Mouse (Mus musculus) limb, embryonic 12.5 days (tissue): ENCODE data around the gene Myo1h. TPM values are rescaled to one million over a fixed set of nuclear protein-coding genes. Genes with fewer than 3 reads are reported as not detected.

Source experiments
- ATAC-seq: fragments of 200-750 bp; cut with Nextera tagmentation; 2 replicates; pipeline ENCODE4 v1.8.0; 2017; ENCODE audit warnings: low read depth, moderate TSS enrichment; ENCODE audit not compliant: insufficient number of reproducible peaks, insufficient read depth, low FRiP score, low TSS enrichment
- H3K27ac ChIP-seq: fragments of 300-500 bp; sonication (generic); 2 replicates; pipeline ENCODE4 v1.5.1; 2016; ENCODE audit warnings: mild to moderate bottlenecking, moderate library complexity
- H3K27me3 ChIP-seq: fragments of 300-500 bp; sonication (generic); 2 replicates; pipeline ENCODE4 v1.6.1; 2016; ENCODE audit warnings: mild to moderate bottlenecking, moderate library complexity
- H3K36me3 ChIP-seq: fragments of 300-500 bp; sonication (generic); 2 replicates; pipeline ENCODE4 v1.6.1; 2016; ENCODE audit warnings: mild to moderate bottlenecking, moderate library complexity
- H3K4me1 ChIP-seq: fragments of 300-500 bp; sonication (generic); replicated peaks from 2 replicates; pipeline ENCODE4 v1.6.1; 2016
- H3K4me2 ChIP-seq: fragments of 300-500 bp; sonication (generic); 2 replicates; pipeline ENCODE4 v1.6.1; 2016; ENCODE audit warnings: mild to moderate bottlenecking, moderate library complexity
- H3K4me3 ChIP-seq: fragments of 300-500 bp; sonication (generic); replicated peaks from 2 replicates; pipeline ENCODE4 v1.5.1; 2016; ENCODE audit warnings: mild to moderate bottlenecking
- H3K9ac ChIP-seq: fragments of 300-500 bp; sonication (generic); replicated peaks from 2 replicates; pipeline ENCODE4 v1.6.1; 2016; ENCODE audit warnings: mild to moderate bottlenecking, moderate library complexity
- H3K9me3 ChIP-seq: fragments of 300-500 bp; sonication (generic); 2 replicates; pipeline ENCODE4 v1.6.1; 2016; ENCODE audit warnings: mild to moderate bottlenecking, moderate library complexity
- WGBS: fragments of 180-500 bp; shearing (Covaris S2); methylation state at CpG from one replicate; pipeline ENCODE4 v1.1.7; 2016; 5-methylcytosine and 5-hydroxymethylcytosine counted together
- polyA plus RNA-seq: library from polyadenylated mRNA; unstranded; fragments of >200 nt; fragmentation: Nextera tagmentation; extraction: Ambion mirVana; gene quantifications from 2 replicates; pipeline ENCODE4 v1.2.1, GENCODE M21; 2016

Myo1h gene
- 0.93 and 0.99 TPM in 2 replicates for polyA plus RNA-seq

GRCm38 (mm10) chr5:114288874-114289273 is at the start of gene Myo1h:
TSS of gene Myo1h (plus strand) at chr5:114289166.
- no peak for ATAC-seq
- Histone ChIP-seq H3K9ac (no peak within 1 kb of the TSS), H3K4me2 (0 out of 2 replicates have a peak within 1 kb of the TSS, but pooled peaks have one; percentile 4), H3K27ac (no peak within 1 kb of the TSS), H3K4me1 (peaks cover 23% of the 10 kb centered on the region), H3K36me3 (no peaks in the 10 kb centered on the region), H3K27me3 (peaks cover 17% of the 10 kb centered on the region), H3K4me3 (no peak within 1 kb of the TSS), H3K9me3 (no peaks in the 10 kb centered on the region)
- WGBS = 34% methylated on average over 13 of the region's 13 CpGs

GRCm38 (mm10) chr5:114239737-114240136 is 49.2 kb upstream of the Myo1h start:
- H3K4me2 ChIP-seq = no peak overlapping the region
- no peak overlapping the region for H3K9ac ChIP-seq
- WGBS = 49% methylated on average over 14 of the region's 14 CpGs
- H3K27ac ChIP-seq = no peak overlapping the region
- ATAC-seq = no peak
- no peaks in the 10 kb centered on the region for H3K36me3 ChIP-seq
- H3K9me3 ChIP-seq = no peaks in the 10 kb centered on the region
- H3K4me3 ChIP-seq = no peak overlapping the region
- H3K27me3 ChIP-seq = peaks cover 3% of the 10 kb centered on the region; the same call in 1 of the 2 replicates
- peaks cover 8% of the 10 kb centered on the region; the same call in 1 of the 2 replicates for H3K4me1 ChIP-seq

- Histone ChIP-seq H3K9me3 (no peaks in the 10 kb centered on the region), H3K4me1 (peaks cover 5% of the 10 kb centered on the region; the same call in 1 of the 2 replicates), H3K27me3 (no peaks in the 10 kb centered on the region), H3K4me2 (no peak overlapping the region), H3K36me3 (no peaks in the 10 kb centered on the region), H3K4me3 (no peak overlapping the region), H3K27ac (no peak overlapping the region), H3K9ac (no peak overlapping the region)
- no peak for ATAC-seq
- 82% methylated on average over 7 of the region's 7 CpGs for WGBS
Measured at GRCm38 (mm10) chr5:114246465-114246864, 42.5 kb upstream of the Myo1h start.

GRCm38 (mm10) chr5:114248174-114248589 is 40.8 kb upstream of the Myo1h start:
- no peaks in the 10 kb centered on the region for H3K36me3 ChIP-seq
- ATAC-seq = peak; percentile 50; the same call in 1 of the 2 replicates
- H3K4me2 ChIP-seq = peak overlapping the region; percentile 54
- H3K9me3 ChIP-seq = no peaks in the 10 kb centered on the region
- H3K27me3 ChIP-seq = no peaks in the 10 kb centered on the region
- 19% methylated on average over 14 of the region's 14 CpGs for WGBS
- H3K4me1 ChIP-seq = peaks cover 5% of the 10 kb centered on the region; the same call in 1 of the 2 replicates
- H3K9ac ChIP-seq = peak overlapping the region; percentile 27; the same call in 1 of the 2 replicates
- H3K27ac ChIP-seq = no peak overlapping the region
- peak overlapping the region; percentile 20; the same call in 1 of the 2 replicates for H3K4me3 ChIP-seq

GRCm38 (mm10) chr5:114259495-114259894 is 29.5 kb upstream of the Myo1h start:
- Histone ChIP-seq H3K4me1 (0 out of 2 replicates have a peak, but pooled peaks cover 3% of the 10 kb centered on the region), H3K9ac (no peak overlapping the region), H3K27ac (no peak overlapping the region), H3K4me3 (no peak overlapping the region), H3K9me3 (no peaks in the 10 kb centered on the region), H3K36me3 (no peaks in the 10 kb centered on the region), H3K4me2 (no peak overlapping the region), H3K27me3 (peaks cover 6% of the 10 kb centered on the region; the same call in 1 of the 2 replicates)
- no peak for ATAC-seq
- WGBS = 62% methylated on average over 10 of the region's 10 CpGs

DNA sequence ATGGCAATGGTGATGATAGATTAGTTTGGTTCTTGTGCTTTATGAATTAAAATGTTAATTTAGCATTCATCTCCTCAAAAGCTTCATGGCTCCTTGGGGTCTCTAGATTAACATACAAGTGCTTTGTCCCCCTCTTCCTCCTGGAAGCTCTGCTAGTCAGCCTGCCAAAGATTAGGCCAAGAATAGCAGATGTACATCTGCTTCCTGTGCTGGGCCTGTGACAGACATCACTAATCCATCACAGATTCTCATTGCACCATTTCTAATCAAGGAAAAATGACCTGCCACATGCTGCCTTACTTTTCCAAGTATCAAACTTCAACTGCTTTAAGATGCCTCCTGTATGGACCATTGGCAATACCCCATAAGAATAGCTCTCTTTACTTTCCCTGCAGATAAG is 27.5 kb upstream of the Myo1h start:
- Histone ChIP-seq H3K27me3 (peaks cover 3% of the 10 kb centered on the region; the same call in 1 of the 2 replicates), H3K4me1 (0 out of 2 replicates have a peak, but pooled peaks cover 3% of the 10 kb centered on the region), H3K36me3 (no peaks in the 10 kb centered on the region), H3K9ac (no peak overlapping the region), H3K27ac (no peak overlapping the region), H3K4me3 (no peak overlapping the region), H3K9me3 (no peaks in the 10 kb centered on the region), H3K4me2 (no peak overlapping the region)
- ATAC-seq = no peak

DNA sequence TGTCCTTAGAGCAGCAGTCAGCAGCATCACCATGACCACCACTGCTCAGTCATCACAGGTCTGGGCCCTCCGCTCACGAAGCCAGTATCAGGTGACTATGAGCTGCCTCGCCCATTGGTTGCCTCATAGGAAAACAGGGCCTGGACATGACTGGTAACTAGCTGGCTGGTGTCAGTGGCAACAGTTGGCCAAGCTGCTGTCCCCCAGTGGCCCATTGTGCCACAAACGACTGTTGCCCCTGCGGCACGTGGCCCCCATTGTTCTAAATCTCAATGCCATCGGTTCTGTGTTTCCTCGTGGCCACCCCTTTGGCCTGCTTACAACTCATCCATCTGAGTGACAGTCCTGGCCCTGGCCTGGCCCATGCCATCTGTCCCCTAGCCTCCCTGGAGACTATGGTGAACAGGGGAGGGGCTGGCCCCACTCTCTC is 24.9 kb upstream of the Myo1h start:
- no peak overlapping the region for H3K27ac ChIP-seq
- H3K27me3 ChIP-seq = peaks cover 9% of the 10 kb centered on the region
- no peaks in the 10 kb centered on the region for H3K9me3 ChIP-seq
- H3K4me1 ChIP-seq = 0 out of 2 replicates have a peak, but pooled peaks cover 3% of the 10 kb centered on the region
- no peak for ATAC-seq
- no peak overlapping the region for H3K4me2 ChIP-seq
- 80% methylated on average over 8 of the region's 8 CpGs for WGBS
- no peak overlapping the region for H3K9ac ChIP-seq
- no peak overlapping the region for H3K4me3 ChIP-seq
- H3K36me3 ChIP-seq = no peaks in the 10 kb centered on the region

DNA sequence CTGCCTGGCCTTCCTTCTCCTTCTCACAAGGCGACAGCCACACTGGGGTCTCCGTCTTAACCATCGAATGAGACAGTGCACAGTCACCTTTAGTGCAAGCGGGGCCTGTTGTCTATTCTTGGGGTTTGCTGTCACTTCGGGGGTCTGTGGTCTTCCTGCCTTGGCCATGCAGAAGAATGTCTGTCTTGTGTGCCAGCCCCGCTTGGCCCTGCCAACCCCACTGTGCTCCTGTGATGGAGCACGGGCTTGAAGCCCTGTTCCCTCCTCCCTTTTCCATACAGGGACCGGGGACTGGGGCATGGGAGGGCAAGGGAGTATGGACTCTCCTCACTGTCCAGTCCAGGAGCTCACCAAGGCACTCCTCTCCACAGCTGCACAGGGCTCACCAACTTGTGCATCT is 24.2 kb upstream of the Myo1h start:
- H3K9ac ChIP-seq = no peak overlapping the region
- H3K36me3 ChIP-seq = no peaks in the 10 kb centered on the region
- H3K4me3 ChIP-seq = no peak overlapping the region
- no peaks in the 10 kb centered on the region for H3K9me3 ChIP-seq
- H3K27me3 ChIP-seq = peaks cover 17% of the 10 kb centered on the region
- no peak overlapping the region for H3K27ac ChIP-seq
- H3K4me2 ChIP-seq = no peak overlapping the region
- 0 out of 2 replicates have a peak, but pooled peaks cover 2% of the 10 kb centered on the region for H3K4me1 ChIP-seq
- 89% methylated on average over 8 of the region's 8 CpGs for WGBS
- no peak for ATAC-seq

DNA sequence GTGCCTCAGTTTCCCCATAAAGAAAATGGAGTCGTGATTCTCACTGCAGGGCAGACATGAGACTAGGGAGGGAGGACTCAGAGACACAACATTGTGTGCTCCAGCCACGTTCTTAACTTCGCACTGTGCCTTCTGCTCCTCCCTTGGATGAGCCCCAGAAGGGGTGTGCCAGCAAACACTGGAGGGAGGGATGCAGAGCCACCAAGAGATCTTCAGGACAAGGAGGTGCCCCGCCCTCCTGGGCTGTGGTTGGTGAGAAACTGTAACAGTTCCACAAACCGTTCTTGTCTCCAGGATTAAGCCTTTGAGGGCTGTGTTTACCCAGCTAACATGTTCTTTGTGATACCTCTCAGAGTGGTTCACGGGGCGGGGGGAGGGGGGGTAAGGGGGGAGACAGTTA is 20.3 kb upstream of the Myo1h start:
- Histone ChIP-seq H3K27me3 (peaks cover 55% of the 10 kb centered on the region), H3K4me2 (no peak overlapping the region), H3K36me3 (no peaks in the 10 kb centered on the region), H3K9me3 (no peaks in the 10 kb centered on the region), H3K4me1 (peaks cover 12% of the 10 kb centered on the region), H3K9ac (no peak overlapping the region), H3K27ac (no peak overlapping the region), H3K4me3 (no peak overlapping the region)
- WGBS = 49% methylated on average over 7 of the region's 7 CpGs
- ATAC-seq = no peak

- Histone ChIP-seq H3K4me2 (no peak overlapping the region), H3K36me3 (no peaks in the 10 kb centered on the region), H3K9ac (no peak overlapping the region), H3K9me3 (no peaks in the 10 kb centered on the region), H3K27me3 (peaks cover 64% of the 10 kb centered on the region), H3K4me3 (no peak overlapping the region), H3K4me1 (peaks cover 20% of the 10 kb centered on the region), H3K27ac (no peak overlapping the region)
- no peak for ATAC-seq
- 66% methylated on average over 7 of the region's 7 CpGs for WGBS
Measured at GRCm38 (mm10) chr5:114269499-114269898, 19.5 kb upstream of the Myo1h start.

DNA sequence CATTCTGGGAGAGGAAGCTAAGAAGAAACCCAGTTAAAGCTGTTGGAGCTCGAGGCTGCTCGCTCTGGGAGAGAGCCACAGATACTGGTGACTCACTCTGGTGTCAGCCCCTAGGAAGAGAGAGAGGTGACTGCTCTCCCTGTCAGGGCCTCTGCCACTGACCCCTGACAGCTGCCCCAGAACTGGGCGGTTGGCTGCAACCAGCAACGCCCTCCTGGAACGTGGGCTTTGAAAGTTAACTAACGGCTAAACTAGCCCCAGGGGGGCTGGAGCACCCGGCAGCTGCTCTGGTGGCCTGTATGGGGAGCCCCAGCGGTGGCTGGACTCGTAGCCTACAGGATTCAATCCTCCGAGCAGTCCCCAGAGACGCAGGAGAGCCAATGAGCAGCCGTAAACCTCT is 19.0 kb upstream of the Myo1h start:
- no peak overlapping the region for H3K9ac ChIP-seq

More for the DNA sequence above, 19.0 kb upstream of the Myo1h start:
- H3K27me3 ChIP-seq = peaks cover 69% of the 10 kb centered on the region
- no peak for ATAC-seq
- peak overlapping the region; percentile 10; the same call in 1 of the 2 replicates for H3K4me2 ChIP-seq
- no peaks in the 10 kb centered on the region for H3K9me3 ChIP-seq
- H3K27ac ChIP-seq = no peak overlapping the region
- H3K36me3 ChIP-seq = no peaks in the 10 kb centered on the region
- WGBS = 16% methylated on average over 12 of the region's 12 CpGs
- no peak overlapping the region for H3K4me3 ChIP-seq
- peaks cover 21% of the 10 kb centered on the region for H3K4me1 ChIP-seq
